Mouse (Mus musculus): ENCODE measurements around the gene Ehf.
A peak's percentile ranks its signal among the peaks of the same experiment; 100 is the strongest.

DNA sequence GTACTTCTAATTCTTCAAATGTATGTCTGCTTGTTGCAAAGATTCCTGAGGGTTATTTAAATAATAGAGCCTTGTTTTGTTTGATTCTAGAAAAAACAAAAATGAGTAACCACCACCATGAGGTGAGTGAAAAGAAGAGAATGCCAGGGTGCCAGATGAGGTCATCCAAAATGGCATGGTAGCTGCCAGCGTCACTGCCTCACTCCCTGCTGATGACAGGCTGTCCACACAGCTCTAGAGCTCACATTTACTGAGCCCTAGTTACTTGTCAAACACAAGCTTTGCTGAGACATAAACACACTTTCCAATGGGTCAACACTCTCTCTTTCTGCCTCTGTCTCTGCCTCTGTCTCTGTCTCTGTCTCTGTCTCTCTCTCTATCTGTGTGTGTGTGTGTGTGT is 25.3 kb downstream of the Ehf start:
- TF ChIP-seq CTCF (IDR thresholded peaks at IDR 0.05) (no peak), POLR2A (IDR thresholded peaks at IDR 0.05; ENCODE audit: insufficient read depth, low read depth, low read length) (no peak), EP300 (IDR thresholded peaks at IDR 0.05; ENCODE audit: insufficient read depth, low read depth, low read length) (peak; percentile 74)
